Mouse (Mus musculus) lung, postnatal 25 days (tissue): ENCODE data around the gene Ntrk2.
A peak's percentile ranks its signal among the peaks of the same experiment; 100 is the strongest.

Experiments
- DNase-seq: peaks from one replicate; pipeline ENCODE4 v3.0.0; 2022; ENCODE audit warnings: low spot score

Ntrk2 gene

GRCm38 (mm10) chr13:58968168-58968567 is 161.8 kb downstream of the Ntrk2 start:
- no peak for DNase-seq

- DNase-seq, result no peak
These were observed 165.1 kb downstream of the Ntrk2 start for GRCm38 (mm10) chr13:58971449-58971903.

- no peak for DNase-seq
These were observed 166.1 kb downstream of the Ntrk2 start for GRCm38 (mm10) chr13:58972511-58972910.

GRCm38 (mm10) chr13:58996447-58996846 is 190.1 kb downstream of the Ntrk2 start:
- no peak for DNase-seq

GRCm38 (mm10) chr13:58997763-58998162 is 191.4 kb downstream of the Ntrk2 start:
- DNase-seq, result no peak

GRCm38 (mm10) chr13:58999373-59000053 is 193.1 kb downstream of the Ntrk2 start:
- no peak for DNase-seq

GRCm38 (mm10) chr13:59002943-59003806 is 196.8 kb downstream of the Ntrk2 start:
- DNase-seq, result no peak

GRCm38 (mm10) chr13:59003807-59004173 is 197.4 kb downstream of the Ntrk2 start:
- peak; percentile 43 for DNase-seq

GRCm38 (mm10) chr13:59004579-59004978 is 198.2 kb downstream of the Ntrk2 start:
- no peak for DNase-seq

- no peak for DNase-seq
These were observed 203.5 kb downstream of the Ntrk2 start for GRCm38 (mm10) chr13:59009855-59010254.

- peak; percentile 40 for DNase-seq
These were observed 204.6 kb downstream of the Ntrk2 start for GRCm38 (mm10) chr13:59010893-59011529.

GRCm38 (mm10) chr13:59011530-59011903 is 205.1 kb downstream of the Ntrk2 start:
- peak; percentile 83 for DNase-seq

GRCm38 (mm10) chr13:59015360-59015759 is 209.0 kb downstream of the Ntrk2 start:
- DNase-seq, result no peak

GRCm38 (mm10) chr13:59017121-59017520 is 210.8 kb downstream of the Ntrk2 start:
- DNase-seq, result no peak

- no peak for DNase-seq
These were observed 216.1 kb downstream of the Ntrk2 start for GRCm38 (mm10) chr13:59022251-59023042.

GRCm38 (mm10) chr13:59025653-59026052 is 219.3 kb downstream of the Ntrk2 start:
- peak; percentile 10 for DNase-seq

GRCm38 (mm10) chr13:59027436-59027835 is 221.1 kb downstream of the Ntrk2 start:
- DNase-seq, result no peak

GRCm38 (mm10) chr13:59028546-59028945 is 222.2 kb downstream of the Ntrk2 start:
- DNase-seq, result no peak

GRCm38 (mm10) chr13:59030574-59030973 is 224.2 kb downstream of the Ntrk2 start:
- DNase-seq, result no peak

GRCm38 (mm10) chr13:59040156-59040915 is 234.0 kb downstream of the Ntrk2 start:
- no peak for DNase-seq
